Mouse (Mus musculus): ENCODE results near the gene Ndufs4. TPM values are rescaled to one million over a fixed set of nuclear protein-coding genes. Genes with fewer than 3 reads are reported as not detected.
A peak's percentile ranks its signal among the peaks of the same experiment; 100 is the strongest.
"Not testable (repeated sequence)": the region's sequence is repeated elsewhere in the genome, so short reads cannot be mapped to it uniquely, and the experiment has no call there.

Gene Ndufs4
- total RNA-seq, 4 experiments from 2014 or later = 142 to 204 (median 165) TPM

GRCm38 (mm10) chr13:114319835-114320389 lies 68.1 kb downstream of the Ndufs4 start:
- DNase-seq = no peak

DNA sequence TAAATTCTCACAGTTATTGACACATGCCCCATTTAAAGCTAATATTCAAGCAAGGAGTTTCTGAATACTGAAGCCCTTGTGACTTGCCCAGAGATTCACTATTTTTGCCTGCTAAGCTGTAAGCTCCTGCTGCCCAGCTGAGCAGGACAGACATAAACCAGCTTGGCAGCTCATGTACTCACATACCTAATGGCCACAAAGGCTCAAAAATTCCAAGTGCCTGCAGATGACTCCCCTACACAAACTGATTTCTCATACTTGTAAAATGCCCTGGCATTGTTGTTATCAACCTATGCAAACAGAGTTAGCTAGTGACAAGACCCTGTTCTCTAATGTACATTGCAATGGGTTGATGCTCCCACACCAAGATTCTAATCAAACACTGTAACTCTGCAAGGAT lies 68.9 kb downstream of the Ndufs4 start:
- no peak for DNase-seq

DNA sequence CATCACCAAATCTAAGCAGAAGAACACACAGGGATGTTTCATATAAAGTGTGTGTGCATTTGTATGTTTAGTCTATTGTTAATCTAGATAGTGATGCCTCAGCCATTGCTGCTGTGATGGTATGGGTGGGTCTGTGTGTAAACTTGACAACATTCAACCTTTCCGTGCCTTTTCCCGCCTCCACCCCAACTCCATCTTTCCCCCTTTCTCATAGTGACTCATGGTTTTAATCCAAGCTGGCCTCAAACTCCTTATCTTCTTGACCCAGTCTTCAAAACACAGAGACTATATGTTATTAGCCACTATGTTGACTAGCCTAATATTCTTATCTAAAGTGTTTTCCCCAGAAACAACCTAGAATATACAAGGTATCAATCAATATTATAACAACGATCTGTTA lies 72.7 kb downstream of the Ndufs4 start:
- DNase-seq = no peak

- DNase-seq = no peak
These were observed 73.1 kb downstream of the Ndufs4 start for GRCm38 (mm10) chr13:114314953-114315352.

DNA sequence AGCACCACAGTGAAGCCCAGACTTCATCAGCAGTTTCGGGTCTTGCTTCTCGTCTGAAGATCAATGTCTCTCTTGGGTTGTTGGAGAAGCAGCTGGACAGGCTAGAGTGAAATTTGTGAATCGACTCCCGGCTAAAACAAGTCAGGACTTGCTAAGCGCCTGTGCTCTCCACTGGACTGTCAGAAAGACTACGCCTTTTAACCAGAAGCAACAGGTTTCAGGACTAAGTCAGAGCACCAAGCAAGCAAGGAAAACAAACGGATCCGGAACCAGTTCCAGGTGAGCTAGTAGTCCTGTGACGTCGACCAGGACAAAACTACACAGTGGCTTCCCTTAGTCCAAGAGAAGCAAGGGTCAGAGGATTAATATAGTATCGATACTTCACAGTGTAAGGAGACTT lies 77.5 kb downstream of the Ndufs4 start:
- DNase-seq = no peak

DNA sequence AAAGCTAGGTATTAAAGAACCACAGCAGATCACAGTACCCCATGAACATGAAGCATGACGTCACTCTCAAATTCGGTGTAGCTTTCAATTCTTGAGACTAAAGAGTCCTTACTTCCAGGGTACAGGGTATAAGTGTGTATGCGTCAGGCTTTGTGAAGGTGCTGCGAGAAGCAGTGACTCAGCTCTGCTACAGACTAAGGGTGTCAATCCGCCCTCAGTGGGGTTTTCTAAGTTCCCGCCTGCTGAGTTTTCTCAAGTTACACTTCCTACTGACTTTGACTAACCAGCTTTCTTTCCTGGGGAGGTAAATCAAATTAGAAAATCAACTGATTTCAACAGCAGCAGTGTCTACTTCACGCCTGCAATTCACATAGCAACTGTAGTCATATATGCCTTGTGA lies 83.4 kb downstream of the Ndufs4 start:
- DNase-seq = no peak

DNA sequence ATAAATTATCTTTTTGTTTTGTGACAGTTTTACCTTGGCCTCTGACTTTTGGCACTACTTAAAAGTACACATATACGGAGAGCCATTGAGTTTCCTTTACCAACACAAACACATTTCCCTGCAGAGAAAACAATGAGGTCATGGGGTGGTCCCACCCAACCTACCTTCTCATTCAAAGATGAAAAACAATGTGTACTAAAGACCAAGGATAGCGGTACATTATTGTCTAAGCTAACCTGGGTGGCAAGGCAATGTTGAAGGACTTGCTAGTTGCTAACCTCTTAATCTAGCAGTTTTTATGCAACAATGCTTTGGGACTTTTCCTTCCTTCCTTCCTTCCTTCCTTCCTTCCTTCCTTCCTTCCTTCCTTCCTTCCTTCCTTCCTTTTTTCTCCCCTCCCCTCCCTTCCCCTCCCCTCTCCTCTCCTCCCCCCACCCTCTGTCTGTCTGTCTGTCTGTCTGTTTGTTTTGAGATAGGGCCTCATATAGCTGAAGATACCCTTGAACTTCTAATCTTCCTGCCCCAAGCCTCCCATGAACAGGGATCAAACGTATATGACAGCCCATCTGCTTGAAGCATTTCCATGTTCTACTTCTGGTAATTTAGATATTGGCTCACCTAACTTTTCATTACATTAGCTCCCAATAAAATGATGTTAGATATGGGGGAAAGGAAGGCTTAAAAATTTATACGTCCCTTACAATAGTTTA lies 84.4 kb downstream of the Ndufs4 start:
- no peak for DNase-seq

GRCm38 (mm10) chr13:114297761-114298160 lies 90.3 kb downstream of the Ndufs4 start:
- no peak for DNase-seq

DNA sequence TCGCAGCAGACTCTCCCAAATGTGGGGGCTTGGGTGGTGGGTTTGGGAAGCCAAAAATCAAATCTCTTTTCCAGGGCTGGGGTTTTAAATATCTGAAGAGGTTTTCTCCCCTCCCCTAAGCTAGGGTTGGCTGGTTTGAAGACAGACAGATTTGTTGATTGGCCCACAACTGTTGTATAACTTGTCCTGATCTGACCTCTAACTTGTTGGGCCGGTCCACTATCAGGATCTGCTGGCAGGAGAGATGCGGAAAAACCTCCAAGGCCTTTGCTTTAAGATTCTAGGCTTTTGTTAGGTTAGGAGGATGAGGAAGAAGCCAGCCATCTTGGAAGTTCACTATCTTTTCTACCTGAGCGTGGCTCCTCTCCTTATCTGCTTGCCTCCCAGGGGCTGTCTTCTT lies 91.5 kb downstream of the Ndufs4 start:
- DNase-seq = no peak

DNA sequence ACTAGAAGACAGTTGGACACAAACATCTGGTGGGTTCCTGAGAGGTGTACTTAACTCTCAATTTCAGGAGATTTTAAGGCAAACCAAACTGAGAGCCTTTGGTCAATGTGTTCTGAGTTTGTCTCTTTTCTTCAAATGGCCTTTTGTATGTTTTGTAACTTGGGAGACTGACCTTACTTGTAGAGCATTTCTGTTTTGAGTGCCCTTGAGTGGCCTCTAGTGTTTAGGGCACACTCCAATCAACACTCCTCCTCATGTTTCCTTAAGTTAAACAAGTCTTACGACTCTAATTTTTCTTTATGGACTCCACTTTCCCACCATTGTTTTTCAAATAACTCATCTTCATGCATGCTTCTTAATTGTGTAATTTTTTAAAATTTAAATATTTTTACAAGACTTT lies 98.6 kb downstream of the Ndufs4 start:
- no peak for DNase-seq

DNA sequence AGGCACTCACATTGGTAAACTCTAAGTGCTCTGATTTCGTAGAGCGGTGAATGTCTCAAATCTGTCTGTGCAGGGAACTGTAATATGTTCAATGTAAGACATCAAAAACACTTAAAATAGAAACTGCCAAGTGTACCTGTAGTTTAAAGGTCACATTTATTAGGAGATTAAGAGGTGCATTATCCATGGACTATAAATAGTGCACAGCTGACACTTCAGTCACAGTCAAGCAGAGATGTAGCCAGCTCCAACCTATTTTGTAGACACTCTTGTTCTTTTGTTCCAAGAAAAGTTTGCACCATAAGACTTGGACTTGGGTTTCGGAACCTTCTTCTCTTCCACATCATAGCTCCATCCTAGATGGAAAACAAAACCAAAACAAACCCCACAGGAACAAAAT lies 99.5 kb downstream of the Ndufs4 start:
- no peak for DNase-seq

DNA sequence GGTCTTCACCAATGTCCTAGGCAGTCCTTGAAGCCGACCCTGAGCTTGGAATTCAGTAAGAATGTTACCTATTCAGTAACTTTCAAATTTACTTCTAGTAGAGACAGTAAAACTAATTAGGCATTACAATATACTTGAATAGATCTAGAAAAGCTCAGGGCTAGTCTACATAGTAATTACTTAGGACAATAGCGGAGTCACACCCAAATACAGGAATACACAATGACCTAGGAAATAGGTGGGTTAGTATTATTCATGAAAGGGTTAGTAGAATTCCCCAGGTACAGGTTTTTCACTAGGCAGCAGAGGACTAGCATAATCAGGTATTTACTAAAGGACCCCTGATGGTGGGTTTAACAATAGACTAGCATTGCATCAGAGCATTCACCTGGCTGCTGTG lies 109.4 kb downstream of the Ndufs4 start:
- not testable (repeated sequence) for DNase-seq

- DNase-seq = no peak
These were observed 110.8 kb downstream of the Ndufs4 start for GRCm38 (mm10) chr13:114277277-114277676.

DNA sequence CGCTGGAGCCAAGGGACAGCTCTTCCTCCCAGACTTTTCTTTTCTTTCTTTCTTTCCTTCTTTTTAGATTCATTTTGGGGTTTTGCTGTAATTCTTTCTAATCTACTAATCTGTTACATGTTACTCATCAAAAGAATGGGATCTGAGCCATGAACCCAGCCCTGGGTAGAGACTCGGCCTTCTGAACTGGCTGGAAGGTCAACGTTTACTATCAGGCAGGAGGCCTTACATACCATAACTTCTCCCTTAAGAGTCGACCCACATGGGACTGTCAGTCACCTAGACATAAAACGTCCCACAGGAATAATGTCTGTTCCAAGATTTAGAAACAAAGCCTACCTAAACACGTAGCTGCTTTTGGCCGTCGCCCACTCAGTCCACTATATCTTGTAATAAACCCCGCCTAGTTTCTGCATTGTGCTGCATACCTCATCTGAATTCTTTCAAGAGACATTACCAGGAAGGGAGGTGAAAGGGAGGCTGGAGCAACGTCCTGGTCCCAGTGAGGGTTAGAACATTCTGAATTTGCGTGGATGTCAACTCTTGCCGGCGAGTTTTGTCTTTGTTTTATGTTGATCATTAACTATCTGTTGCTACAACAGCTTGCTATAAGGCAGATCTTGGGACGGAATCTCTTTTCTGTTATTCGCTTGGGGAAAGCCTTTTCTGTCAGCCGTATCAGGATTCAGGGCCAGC lies 116.5 kb downstream of the Ndufs4 start:
- DNase-seq = no peak

GRCm38 (mm10) chr13:114267741-114268140 lies 120.3 kb downstream of the Ndufs4 start:
- DNase-seq = no peak

GRCm38 (mm10) chr13:114260486-114261205 lies 127.4 kb downstream of the Ndufs4 start:
- peak; percentile 25 for DNase-seq

DNA sequence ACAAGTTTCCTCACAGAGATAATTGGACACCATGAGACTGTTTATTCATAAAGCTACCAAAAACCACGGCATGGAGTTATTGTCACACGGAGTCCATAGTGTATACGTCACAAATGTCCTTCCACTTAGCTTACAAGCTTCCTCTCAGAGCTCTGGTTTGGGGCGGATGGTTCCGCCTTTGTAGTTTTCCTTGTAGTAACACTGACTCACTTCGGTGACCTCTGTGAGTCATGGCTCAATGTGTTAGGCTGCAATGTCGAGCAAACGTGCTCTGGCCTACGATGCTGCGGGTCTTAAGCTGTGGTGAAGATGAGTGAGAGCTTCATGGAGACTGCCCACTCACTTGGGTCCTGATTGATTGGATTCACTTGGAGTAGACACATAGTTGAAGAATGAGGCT lies 133.4 kb downstream of the Ndufs4 start:
- DNase-seq = peak; percentile 74

Other genes starting within 250 kb of the Ndufs4 start
- 1 to 10 TPM; 2.3 to 5.9 (median 5.3) TPM for gene Fst, start 70.7 kb upstream of the Ndufs4 start, total RNA-seq (2022)

All from adrenal gland, adult 8-10 months (tissue).